Mouse (Mus musculus): Measurements from ENCODE around the gene Gm49320. TPM values are rescaled to one million over a fixed set of nuclear protein-coding genes. Genes with fewer than 3 reads are reported as not detected.

Gm49320 gene
- polyA plus RNA-seq, 1 experiment, result 2.6 TPM

- 93% methylated on average over 15 of the region's 15 CpGs for WGBS
- peak; percentile 30 for DNase-seq
- Histone ChIP-seq H3K4me1 (replicated peaks; ENCODE audit: control insufficient read depth, insufficient read depth, low read length) (no peaks in the 10 kb centered on the region), H3K27me3 (ENCODE audit: control insufficient read depth, insufficient read depth, low read length) (no peaks in the 10 kb centered on the region), H3K36me3 (ENCODE audit: control insufficient read depth, insufficient read depth, low read length) (peaks cover 50% of the 10 kb centered on the region), H3K4me3 (ENCODE audit: control insufficient read depth, insufficient read depth, low read length) (no peak overlapping the region), H3K27ac (ENCODE audit: control insufficient read depth, insufficient read depth, low read length) (no peak overlapping the region)
- TF ChIP-seq POLR2A (IDR thresholded peaks at IDR 0.05; ENCODE audit: control insufficient read depth, extremely low read depth, insufficient read depth, low read length, poor library complexity) (no peak), CTCF (IDR thresholded peaks at IDR 0.05; ENCODE audit: borderline replicate concordance, control insufficient read depth, extremely low read depth, insufficient read depth, low read length, poor library complexity) (peak; percentile 67; the same call in 1 of the 2 replicates)
Observed at GRCm38 (mm10) chr8:4267627-4268026, 29.0 kb downstream of the Gm49320 start.

GRCm38 (mm10) chr8:4269609-4270008 is 30.9 kb downstream of the Gm49320 start:
- no peaks in the 10 kb centered on the region for H3K4me1 ChIP-seq (replicated peaks; ENCODE audit: control insufficient read depth, insufficient read depth, low read length)
- no peak for DNase-seq
- no peaks in the 10 kb centered on the region for H3K27me3 ChIP-seq (ENCODE audit: control insufficient read depth, insufficient read depth, low read length)
- TF ChIP-seq POLR2A (IDR thresholded peaks at IDR 0.05; ENCODE audit: control insufficient read depth, extremely low read depth, insufficient read depth, low read length, poor library complexity) (no peak), CTCF (IDR thresholded peaks at IDR 0.05; ENCODE audit: borderline replicate concordance, control insufficient read depth, extremely low read depth, insufficient read depth, low read length, poor library complexity) (no peak)
- peaks cover 49% of the 10 kb centered on the region for H3K36me3 ChIP-seq (ENCODE audit: control insufficient read depth, insufficient read depth, low read length)
- 95% methylated on average over 6 of the region's 6 CpGs for WGBS
- no peak overlapping the region for H3K4me3 ChIP-seq (ENCODE audit: control insufficient read depth, insufficient read depth, low read length)
- H3K27ac ChIP-seq (ENCODE audit: control insufficient read depth, insufficient read depth, low read length), result no peak overlapping the region

GRCm38 (mm10) chr8:4275275-4276110 is 36.8 kb downstream of the Gm49320 start, which contains the start of gene Timm44:
Timm44 (minus strand) TSS chr8:4275913.
- TF ChIP-seq CTCF (IDR thresholded peaks at IDR 0.05; ENCODE audit: borderline replicate concordance, control insufficient read depth, extremely low read depth, insufficient read depth, low read length, poor library complexity) (no peak), POLR2A (IDR thresholded peaks at IDR 0.05; ENCODE audit: control insufficient read depth, extremely low read depth, insufficient read depth, low read length, poor library complexity) (peak; percentile 68; the same call in 1 of the 2 replicates)
- Histone ChIP-seq H3K27ac (ENCODE audit: control insufficient read depth, insufficient read depth, low read length) (peak within 1 kb of the TSS; percentile 28; the same call in 1 of the 2 replicates), H3K4me3 (ENCODE audit: control insufficient read depth, insufficient read depth, low read length) (peak within 1 kb of the TSS; percentile 77), H3K4me1 (replicated peaks; ENCODE audit: control insufficient read depth, insufficient read depth, low read length) (peaks cover 5% of the 10 kb centered on the region), H3K36me3 (ENCODE audit: control insufficient read depth, insufficient read depth, low read length) (no peaks in the 10 kb centered on the region; the same call in 1 of the 2 replicates), H3K27me3 (ENCODE audit: control insufficient read depth, insufficient read depth, low read length) (no peaks in the 10 kb centered on the region)
- peak; percentile 95 for DNase-seq
- under 1% methylated on average over 39 of the region's 39 CpGs for WGBS

GRCm38 (mm10) chr8:4276111-4276465 is 37.4 kb downstream of the Gm49320 start:
- Histone ChIP-seq H3K4me1 (replicated peaks; ENCODE audit: control insufficient read depth, insufficient read depth, low read length) (peaks cover 5% of the 10 kb centered on the region), H3K27ac (ENCODE audit: control insufficient read depth, insufficient read depth, low read length) (peak overlapping the region; percentile 28; the same call in 1 of the 2 replicates), H3K4me3 (ENCODE audit: control insufficient read depth, insufficient read depth, low read length) (peak overlapping the region; percentile 77), H3K27me3 (ENCODE audit: control insufficient read depth, insufficient read depth, low read length) (no peaks in the 10 kb centered on the region), H3K36me3 (ENCODE audit: control insufficient read depth, insufficient read depth, low read length) (no peaks in the 10 kb centered on the region; the same call in 1 of the 2 replicates)
- TF ChIP-seq CTCF (IDR thresholded peaks at IDR 0.05; ENCODE audit: borderline replicate concordance, control insufficient read depth, extremely low read depth, insufficient read depth, low read length, poor library complexity), result no peak
- no peak for TF ChIP-seq POLR2A (IDR thresholded peaks at IDR 0.05; ENCODE audit: control insufficient read depth, extremely low read depth, insufficient read depth, low read length, poor library complexity)
- no peak for DNase-seq
- 25% methylated on average over 9 of the region's 9 CpGs for WGBS

GRCm38 (mm10) chr8:4292738-4293137 is 54.1 kb downstream of the Gm49320 start:
- H3K27me3 ChIP-seq (ENCODE audit: control insufficient read depth, insufficient read depth, low read length), result no peaks in the 10 kb centered on the region
- no peak for TF ChIP-seq POLR2A (IDR thresholded peaks at IDR 0.05; ENCODE audit: control insufficient read depth, extremely low read depth, insufficient read depth, low read length, poor library complexity)
- no peak for TF ChIP-seq CTCF (IDR thresholded peaks at IDR 0.05; ENCODE audit: borderline replicate concordance, control insufficient read depth, extremely low read depth, insufficient read depth, low read length, poor library complexity)
- peaks cover 77% of the 10 kb centered on the region for H3K36me3 ChIP-seq (ENCODE audit: control insufficient read depth, insufficient read depth, low read length)
- H3K4me3 ChIP-seq (ENCODE audit: control insufficient read depth, insufficient read depth, low read length), result no peak overlapping the region
- no peaks in the 10 kb centered on the region for H3K4me1 ChIP-seq (replicated peaks; ENCODE audit: control insufficient read depth, insufficient read depth, low read length)
- DNase-seq, result no peak
- no peak overlapping the region for H3K27ac ChIP-seq (ENCODE audit: control insufficient read depth, insufficient read depth, low read length)
- 96% methylated on average over 5 of the region's 5 CpGs for WGBS

- H3K27ac ChIP-seq (ENCODE audit: control insufficient read depth, insufficient read depth, low read length), result no peak overlapping the region
- no peaks in the 10 kb centered on the region for H3K27me3 ChIP-seq (ENCODE audit: control insufficient read depth, insufficient read depth, low read length)
- no peak for DNase-seq
- TF ChIP-seq CTCF (IDR thresholded peaks at IDR 0.05; ENCODE audit: borderline replicate concordance, control insufficient read depth, extremely low read depth, insufficient read depth, low read length, poor library complexity) (no peak), POLR2A (IDR thresholded peaks at IDR 0.05; ENCODE audit: control insufficient read depth, extremely low read depth, insufficient read depth, low read length, poor library complexity) (no peak)
- H3K4me1 ChIP-seq (replicated peaks; ENCODE audit: control insufficient read depth, insufficient read depth, low read length), result no peaks in the 10 kb centered on the region
- peaks cover 79% of the 10 kb centered on the region for H3K36me3 ChIP-seq (ENCODE audit: control insufficient read depth, insufficient read depth, low read length)
- H3K4me3 ChIP-seq (ENCODE audit: control insufficient read depth, insufficient read depth, low read length), result no peak overlapping the region
- WGBS, result 95% methylated on average over 4 of the region's 4 CpGs
Observed at GRCm38 (mm10) chr8:4297822-4298221, 59.2 kb downstream of the Gm49320 start.

Other genes starting within 250 kb of the Gm49320 start
- 8.4 and 10.0 TPM in 2 replicates for gene Cd209f, start 133.0 kb upstream of the Gm49320 start, polyA plus RNA-seq (2012; rRNA removed)
- gene Cd209g, start 104.8 kb upstream of the Gm49320 start, polyA plus RNA-seq (2012; rRNA removed), result 5.7 and 8.9 TPM in 2 replicates
- 48.3 and 64.2 TPM in 2 replicates for gene Evi5l, start 72.3 kb upstream of the Gm49320 start, polyA plus RNA-seq (2012; rRNA removed)
- 0.47 and 0.64 TPM in 2 replicates for gene Prr36, start 21.4 kb upstream of the Gm49320 start, polyA plus RNA-seq (2012; rRNA removed)
- 0.59 and 0.66 TPM in 2 replicates for gene Lrrc8e, start 12.0 kb upstream of the Gm49320 start, polyA plus RNA-seq (2012; rRNA removed)
- 73.2 and 79.9 TPM in 2 replicates for gene Map2k7, start 125 bp upstream of the Gm49320 start, polyA plus RNA-seq (2012; rRNA removed)
- 56.4 and 69.7 TPM in 2 replicates for gene Tgfbr3l, start 9.3 kb downstream of the Gm49320 start, polyA plus RNA-seq (2012; rRNA removed)
- gene Snapc2, start 14.2 kb downstream of the Gm49320 start, polyA plus RNA-seq (2012; rRNA removed), result 40.8 and 45.1 TPM in 2 replicates
- gene Ctxn1, start 20.4 kb downstream of the Gm49320 start, polyA plus RNA-seq (2012; rRNA removed), result 22.5 and 27.0 TPM in 2 replicates
- gene Timm44, start 37.0 kb downstream of the Gm49320 start, polyA plus RNA-seq (2012; rRNA removed), result 84.4 and 88.0 TPM in 2 replicates
- gene Ccl25, start 86.3 kb downstream of the Gm49320 start, polyA plus RNA-seq (2012; rRNA removed), result 178 and 233 TPM in 2 replicates
- gene Elavl1, start 86.5 kb downstream of the Gm49320 start, polyA plus RNA-seq (2012; rRNA removed), result 43.2 and 70.4 TPM in 2 replicates

All from thymus, adult 2 months (tissue).